Comparison of ENCODE assay signal across 9 mouse cellular contexts in the genomic region with DNA sequence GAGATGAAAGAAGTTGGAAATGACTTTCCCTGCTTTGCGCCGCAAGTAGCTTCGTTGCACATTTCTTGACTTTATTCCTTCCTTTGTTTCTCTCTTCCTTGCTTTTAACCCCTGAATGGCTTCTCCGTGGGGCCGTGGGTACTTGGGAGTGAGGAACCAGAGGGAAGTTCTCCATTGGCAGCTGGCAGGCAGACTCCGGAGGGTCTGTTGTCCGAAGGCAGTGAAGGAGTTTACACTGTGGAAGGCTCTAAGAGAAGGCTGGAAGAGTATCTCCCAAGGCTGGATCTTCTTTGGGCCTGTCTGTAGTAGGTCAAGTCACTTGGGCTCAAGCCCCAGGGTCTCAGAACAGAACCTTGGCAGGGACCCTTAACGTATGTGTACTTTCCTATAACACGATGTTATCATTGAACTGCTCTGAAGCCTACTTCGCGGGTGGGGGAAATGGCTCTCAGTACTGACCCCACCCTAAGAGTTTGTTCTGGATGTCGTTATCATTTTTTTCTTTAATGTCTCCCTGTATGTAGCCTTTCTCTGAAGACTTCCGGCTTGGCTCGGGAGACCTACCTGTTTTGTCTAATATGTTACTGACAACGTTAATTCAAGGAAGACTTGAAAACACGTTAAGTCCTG. TPM values are rescaled to one million over a fixed set of nuclear protein-coding genes. Genes with fewer than 3 reads are reported as not detected.
DNase-seq lines count a peak whose midpoint lies in the region; ATAC-seq and TF ChIP-seq lines count a peak whose summit lies in the region.
"Had no signal": no experiment of that assay in that cellular context is flagged by ENCODE, and none has a peak within 500 bp of the region (broad histone marks: within the 10 kb centered on the region; RNA-seq: fewer than 3 reads in every experiment).

No protein-coding gene starts in this region.

- H3K36me3 ChIP-seq in E14TG2a.4 (ENCODE audit: insufficient read depth, low read length) = no peaks in the 10 kb centered on the region
- no peaks in the 10 kb centered on the region for H3K36me3 ChIP-seq in hindbrain, embryonic 12.5 days
- no peaks in the 10 kb centered on the region for H3K36me3 ChIP-seq in liver, embryonic 15.5 days (replicated peaks)

- H3K4me1 ChIP-seq in E14TG2a.4 (replicated peaks; ENCODE audit: low read depth, low read length) = peaks cover 22% of the 10 kb centered on the region
- peaks cover 24% of the 10 kb centered on the region for H3K4me1 ChIP-seq in hindbrain, embryonic 12.5 days
- peaks cover 34% of the 10 kb centered on the region for H3K4me1 ChIP-seq in liver, embryonic 15.5 days (replicated peaks)

- WGBS in hindbrain, embryonic 12.5 days = 43% methylated on average over 16 of the region's 16 CpGs
- WGBS in liver, embryonic 15.5 days (ENCODE audit: insufficient replicate concordance) = 25% methylated on average over 16 of the region's 16 CpGs

- no peak for ATAC-seq in hindbrain, embryonic 12.5 days (ENCODE audit: low FRiP score)
- ATAC-seq in liver, embryonic 15.5 days (ENCODE audit: insufficient read depth) = peak; percentile 75
- no peak for ATAC-seq in activated CD4-positive, CD25-positive, alpha-beta regulatory T cell, adult 4 months

- H3K9ac ChIP-seq in hindbrain, embryonic 12.5 days = peak overlapping the region; percentile 59; the same call in 1 of the 2 replicates
- H3K9ac ChIP-seq in liver, embryonic 15.5 days = peak overlapping the region; percentile 52

- no peaks in the 10 kb centered on the region for H3K9me3 ChIP-seq in E14TG2a.4 (ENCODE audit: low read length)
- no peaks in the 10 kb centered on the region for H3K9me3 ChIP-seq in hindbrain, embryonic 12.5 days (replicated peaks)
- no peaks in the 10 kb centered on the region for H3K9me3 ChIP-seq in liver, embryonic 15.5 days (replicated peaks)

- H3K4me2 ChIP-seq in hindbrain, embryonic 12.5 days (replicated peaks) = peak overlapping the region; percentile 68
- peak overlapping the region; percentile 83 for H3K4me2 ChIP-seq in liver, embryonic 15.5 days

- DNase-seq in embryo, embryonic 10 days (ENCODE audit: low spot score) = peak; percentile 9
- DNase-seq in embryo, embryonic 10.5 days (ENCODE audit: low spot score) = no peak
- no peak for DNase-seq in gastrocnemius, postnatal 10 days
- no peak for DNase-seq in left cerebral cortex, adult 11 months (ENCODE audit: low spot score)
- DNase-seq: kidney, postnatal 10 days had no signal

- H3K27me3 ChIP-seq in E14TG2a.4 (ENCODE audit: insufficient read depth, low read length) = peaks cover 55% of the 10 kb centered on the region
- peaks cover 26% of the 10 kb centered on the region for H3K27me3 ChIP-seq in hindbrain, embryonic 12.5 days
- peaks cover 49% of the 10 kb centered on the region for H3K27me3 ChIP-seq in liver, embryonic 15.5 days

- H3K4me3 ChIP-seq in E14TG2a.4 (replicated peaks; ENCODE audit: low read length) = peak overlapping the region; percentile 70
- peak overlapping the region; percentile 32 for H3K4me3 ChIP-seq in hindbrain, embryonic 12.5 days
- peak overlapping the region; percentile 55 for H3K4me3 ChIP-seq in liver, embryonic 15.5 days (replicated peaks)

- TF ChIP-seq CTCF in E14TG2a.4 (conservative IDR thresholded peaks at IDR 0.05; ENCODE audit: low read length) = no peak

- no peak overlapping the region for H3K27ac ChIP-seq in hindbrain, embryonic 12.5 days
- peak overlapping the region; percentile 85 for H3K27ac ChIP-seq in liver, embryonic 15.5 days (replicated peaks)

RNA-seq across cellular contexts. Expression of a gene that starts 20.5 kb away (rescaled TPM):
- polyA plus RNA-seq in hindbrain, embryonic 12.5 days (2016; fragmentation: Nextera tagmentation; extraction: Ambion mirVana) = 23.5 and 24.6 TPM in 2 replicates
- 6.0 and 6.2 TPM in 2 replicates for polyA plus RNA-seq in liver, embryonic 15.5 days (2015; fragmentation: Nextera tagmentation; extraction: Ambion mirVana)
- total RNA-seq in gastrocnemius, postnatal 10 days (2021) = 10 to 100 TPM; 12.8 to 14.9 TPM
- 10 to 100 TPM; 16.9 to 23.2 TPM for polyA plus RNA-seq in activated CD4-positive, CD25-positive, alpha-beta regulatory T cell, adult 4 months (2017; shearing (Covaris generic))
